Mouse (Mus musculus): ENCODE results near the gene Dip2b.

GRCm38 (mm10) chr15:100180221-100180620 lies 141.8 kb downstream of the Dip2b start:
- TF ChIP-seq USF1 (IDR thresholded peaks at IDR 0.05; ENCODE audit: low read depth) (no peak), CTCF (IDR thresholded peaks at IDR 0.05; ENCODE audit: control insufficient read depth, insufficient read depth, insufficient read length) (no peak), CEBPB (IDR thresholded peaks at IDR 0.05; ENCODE audit: low read depth) (no peak), MYOD1 (IDR thresholded peaks at IDR 0.05; ENCODE audit: control insufficient read depth, insufficient read length, low read depth) (no peak), MAX (IDR thresholded peaks at IDR 0.05) (no peak), MYOG (IDR thresholded peaks at IDR 0.05; ENCODE audit: control insufficient read depth, extremely low read depth, insufficient read length) (no peak), FOSL1 (IDR thresholded peaks at IDR 0.05; ENCODE audit: insufficient read depth, low read length, poor library complexity, severe bottlenecking) (no peak)
